Mouse (Mus musculus): Measurements from ENCODE around the gene Ndrg3.

Ndrg3 gene

DNA sequence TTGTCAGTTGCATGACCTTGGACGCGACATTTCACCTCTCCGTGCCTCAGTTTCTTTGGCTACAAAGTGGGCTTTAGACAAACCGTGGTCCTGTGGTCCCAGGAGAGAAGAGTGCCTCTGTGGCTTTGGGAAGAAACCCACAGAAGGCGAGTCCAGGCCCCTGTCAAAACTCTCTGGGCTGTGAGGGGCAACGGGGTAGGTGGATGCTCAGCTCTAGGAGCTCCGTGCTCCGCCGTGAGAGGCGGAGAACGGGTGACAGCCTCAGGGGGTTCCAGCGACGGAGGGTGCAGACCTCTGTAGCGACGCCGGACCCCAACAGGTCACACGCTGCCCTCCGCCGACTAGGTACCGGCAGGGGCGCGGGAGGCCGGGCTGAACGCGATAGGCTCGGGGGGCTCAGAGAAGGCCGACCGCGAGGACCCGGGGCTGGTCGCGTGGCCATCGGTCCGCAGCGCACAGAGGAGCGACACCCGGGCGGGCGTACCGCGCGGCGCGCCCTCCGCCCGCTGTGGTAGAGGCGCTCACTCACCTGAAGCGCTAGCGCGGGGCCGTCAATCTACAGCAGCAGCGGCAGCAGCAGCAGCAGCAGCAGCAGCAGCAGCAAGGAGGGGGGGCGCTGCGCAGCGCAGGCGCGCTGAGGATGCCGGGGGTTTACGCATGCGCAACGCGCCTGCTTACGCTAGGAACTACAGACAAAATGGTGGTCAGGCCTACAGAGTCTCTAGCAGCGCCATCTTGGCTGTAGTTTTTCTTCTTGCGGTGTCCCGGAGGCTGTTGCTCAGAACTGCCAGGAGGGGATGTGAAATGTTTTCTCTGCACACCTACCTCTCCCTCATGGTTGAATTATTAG lies at the start of gene Ndrg3:
TSS of gene Ndrg3 (minus strand) at position 587 of the 850 bp plus-strand sequence.
- DNase-seq = peak; percentile 98

DNA sequence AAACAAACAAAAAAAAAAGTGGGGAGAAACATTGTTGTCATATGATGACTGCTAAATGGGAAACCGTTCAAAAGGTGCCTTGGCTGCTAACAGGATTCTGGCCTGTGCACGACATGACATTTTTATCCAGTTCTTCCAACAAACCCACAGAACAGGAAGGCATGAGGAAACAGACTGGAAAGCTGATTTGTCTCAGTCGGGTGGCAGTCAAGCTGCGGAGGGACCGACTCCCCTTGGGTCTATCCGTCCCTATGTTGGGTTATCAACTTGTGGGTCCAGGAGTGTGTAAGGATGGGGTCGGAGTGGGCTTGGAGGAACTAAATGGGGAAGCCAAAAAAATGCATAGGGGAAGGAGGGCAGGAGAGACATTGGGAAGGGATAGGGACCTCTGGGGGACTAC lies 49.6 kb upstream of the Ndrg3 start:
- DNase-seq = no peak

GRCm38 (mm10) chr2:157040649-157041046 lies 48.8 kb upstream of the Ndrg3 start:
- DNase-seq = no peak

- DNase-seq = no peak
Measured at GRCm38 (mm10) chr2:157039900-157040648, 48.2 kb upstream of the Ndrg3 start.

GRCm38 (mm10) chr2:157037303-157037702 lies 45.4 kb upstream of the Ndrg3 start:
- no peak for DNase-seq

GRCm38 (mm10) chr2:157036400-157036799 lies 44.5 kb upstream of the Ndrg3 start:
- no peak for DNase-seq

- no peak for DNase-seq
Measured at GRCm38 (mm10) chr2:157035371-157035770, 43.5 kb upstream of the Ndrg3 start.

DNA sequence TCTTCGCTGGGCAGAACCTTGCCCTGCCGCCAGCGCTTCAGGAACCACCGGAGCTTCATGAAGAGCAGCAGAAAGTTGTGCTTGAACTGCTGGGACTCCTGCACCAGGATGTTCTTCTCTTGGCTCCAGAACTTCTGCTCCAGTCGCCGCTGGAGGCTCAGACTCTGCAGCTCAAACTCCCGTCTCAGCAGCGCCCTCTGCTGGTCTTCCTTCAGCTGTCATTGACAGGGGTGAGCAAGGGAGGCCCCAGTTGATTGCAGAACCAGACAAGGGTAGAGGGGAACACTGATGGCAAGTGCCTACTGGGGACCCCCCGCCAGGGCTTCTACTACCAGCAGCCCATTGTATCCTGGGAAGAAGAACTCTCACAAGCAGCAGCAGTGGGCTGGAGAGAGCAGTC lies 38.9 kb upstream of the Ndrg3 start:
- DNase-seq = peak; percentile 82

DNA sequence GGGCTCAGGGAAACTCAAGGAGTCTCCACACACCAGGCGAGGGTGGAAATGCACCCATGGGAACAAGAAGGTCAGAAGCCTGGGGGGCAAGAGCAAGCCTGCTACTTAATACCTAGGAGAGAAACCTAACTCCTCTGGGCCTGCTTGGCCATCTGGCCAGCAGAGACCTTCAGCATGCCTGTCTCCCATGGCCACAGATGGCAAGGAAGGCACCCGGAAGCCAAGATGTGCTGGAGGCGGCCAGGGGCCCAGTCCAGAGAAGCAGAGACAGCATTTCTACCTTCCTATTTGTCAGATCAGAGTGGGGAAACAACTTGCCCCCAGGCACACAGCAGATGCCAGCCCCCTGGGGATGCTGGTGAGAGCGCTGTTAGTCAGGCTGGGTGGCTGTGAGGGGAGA lies 36.4 kb upstream of the Ndrg3 start:
- DNase-seq = no peak

DNA sequence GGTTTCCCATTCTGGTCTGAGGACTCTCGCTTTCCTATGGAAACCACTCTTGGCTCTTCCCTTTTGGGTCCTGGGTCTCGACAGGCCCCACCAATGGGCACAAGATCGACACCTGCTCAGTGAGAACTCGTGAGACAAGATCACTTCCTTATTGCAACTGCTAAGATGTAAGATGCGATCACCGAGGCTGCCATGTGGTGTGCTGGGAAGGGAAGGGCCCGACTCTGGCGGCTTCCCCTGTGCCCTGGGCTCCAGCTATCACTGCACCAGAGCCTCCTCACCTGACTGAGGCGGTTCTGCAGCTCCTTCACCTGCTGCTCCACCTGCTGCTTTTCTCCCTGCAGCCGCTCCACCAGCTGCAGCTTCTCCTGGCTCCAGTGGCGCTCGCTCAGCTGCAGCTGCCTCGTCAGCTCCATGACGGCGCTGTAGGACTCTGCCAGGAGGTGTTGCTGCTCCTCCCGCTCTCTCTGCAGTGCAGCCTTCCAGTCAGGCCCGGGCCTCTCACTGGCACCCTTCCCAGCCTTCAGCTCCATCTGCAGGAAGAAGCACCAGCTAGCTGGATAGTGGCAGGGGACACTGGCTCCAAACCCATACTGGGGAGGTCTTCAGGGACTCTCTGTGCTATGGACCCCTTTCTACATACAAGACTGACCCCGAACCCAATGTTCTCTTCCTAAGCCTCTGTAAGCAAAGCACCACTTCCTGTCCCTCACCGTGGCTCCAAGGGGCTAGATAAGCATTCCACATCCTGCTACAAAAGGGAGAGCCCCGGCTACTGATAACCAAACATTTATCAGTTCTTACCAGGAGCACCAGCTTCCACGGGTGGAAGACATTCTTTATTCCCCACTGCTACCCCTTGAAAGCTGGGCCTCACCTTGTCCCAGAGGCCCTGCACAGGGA lies 35.5 kb upstream of the Ndrg3 start:
- DNase-seq = no peak

GRCm38 (mm10) chr2:157021156-157021555 lies 29.3 kb upstream of the Ndrg3 start:
- no peak for DNase-seq

GRCm38 (mm10) chr2:157019228-157019627 lies 27.4 kb upstream of the Ndrg3 start:
- no peak for DNase-seq

GRCm38 (mm10) chr2:157016529-157017270 lies 24.8 kb upstream of the Ndrg3 start:
- no peak for DNase-seq

DNA sequence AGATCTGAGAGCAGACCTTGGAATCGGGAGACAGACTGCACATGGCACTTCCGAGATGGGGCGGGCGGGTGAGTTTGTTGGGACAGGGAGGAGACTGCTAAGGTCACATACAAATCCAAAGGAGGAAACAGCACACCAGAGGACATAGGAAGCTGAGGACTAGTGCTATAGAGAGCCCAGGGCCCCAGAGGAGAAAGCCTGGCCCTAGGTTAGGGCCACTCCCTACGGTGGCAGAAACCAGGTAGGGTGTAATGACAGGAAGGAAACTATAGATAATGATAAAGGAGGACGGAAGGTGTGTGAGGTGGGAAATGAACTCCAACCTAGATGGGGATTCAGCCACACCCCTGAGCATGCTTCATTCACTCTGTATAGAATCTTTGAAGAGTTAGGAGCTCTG lies 20.5 kb upstream of the Ndrg3 start:
- no peak for DNase-seq

- no peak for DNase-seq
Measured at GRCm38 (mm10) chr2:157010634-157011310, 18.9 kb upstream of the Ndrg3 start.

- no peak for DNase-seq
Measured at GRCm38 (mm10) chr2:157010121-157010520, 18.3 kb upstream of the Ndrg3 start.

- no peak for DNase-seq
Measured at GRCm38 (mm10) chr2:157008509-157008908, 16.7 kb upstream of the Ndrg3 start.

- no peak for DNase-seq
Measured at GRCm38 (mm10) chr2:157007234-157007596, 15.4 kb upstream of the Ndrg3 start.

DNA sequence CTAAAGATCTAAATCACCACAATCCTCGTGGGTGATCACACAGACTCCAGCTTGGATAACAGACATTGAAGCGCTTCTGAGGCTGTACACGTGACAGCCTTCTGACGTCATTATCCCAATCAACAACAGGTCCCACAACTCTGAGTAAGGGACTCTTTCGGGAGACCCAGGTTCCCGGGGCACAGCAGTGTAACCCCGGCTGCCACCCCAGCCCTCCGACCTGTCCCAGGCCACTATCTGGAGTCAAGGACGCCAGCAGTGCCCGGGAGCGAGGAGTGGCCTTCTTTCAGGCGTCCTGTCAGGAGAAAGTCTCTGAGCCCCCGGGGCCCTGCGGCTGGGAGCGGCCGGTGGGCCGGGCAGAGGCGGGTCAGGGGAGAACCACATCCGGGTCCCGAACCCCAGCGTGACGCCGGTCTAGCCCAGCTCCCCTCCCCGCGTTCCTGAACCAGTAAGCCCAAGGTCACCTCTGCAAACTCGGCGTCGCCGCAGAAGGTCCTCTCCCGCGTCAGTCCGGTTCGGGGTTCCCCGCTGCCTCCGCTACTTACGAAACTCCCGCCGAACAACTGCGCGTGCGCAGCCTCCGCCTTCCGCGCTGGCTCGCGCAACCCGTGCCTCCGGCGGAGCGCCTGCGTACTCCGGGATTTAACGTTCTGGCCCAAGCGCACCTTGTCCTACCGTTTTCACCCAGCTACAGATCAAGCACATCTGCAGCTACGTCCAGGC lies 14.8 kb upstream of the Ndrg3 start, which contains the start of gene Dsn1:
TSS of gene Dsn1 (minus strand) at position 644 of the 723 bp plus-strand sequence.
- DNase-seq = peak; percentile 95

DNA sequence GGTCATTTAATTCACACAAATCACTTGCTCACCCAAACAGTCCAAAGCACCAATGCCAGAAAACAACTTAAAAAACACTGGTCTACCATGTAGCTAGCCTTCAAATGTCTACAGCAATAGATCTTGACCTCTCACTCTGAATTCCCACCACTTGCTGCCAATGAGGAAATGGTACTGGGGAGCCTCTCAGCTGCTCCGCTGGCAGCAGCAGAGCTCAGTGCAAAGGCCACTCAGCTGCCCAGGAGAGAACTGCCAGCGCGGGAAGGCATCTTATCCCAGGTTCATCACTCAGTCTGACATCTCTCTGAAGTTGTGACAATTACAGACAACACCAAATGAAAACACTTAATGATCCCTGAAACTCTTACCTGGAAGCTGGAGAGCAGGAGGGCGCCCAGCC lies 10.5 kb upstream of the Ndrg3 start:
- DNase-seq = no peak

- DNase-seq = no peak
Measured at GRCm38 (mm10) chr2:156998263-156998662, 6.4 kb upstream of the Ndrg3 start.
